Mouse (Mus musculus) embryonic fibroblast, embryonic 13.5 days (primary cell): ENCODE data around the gene Sh2d3c. TPM values are rescaled to one million over a fixed set of nuclear protein-coding genes. Genes with fewer than 3 reads are reported as not detected.

ENCODE experiments used
- H3K27ac ChIP-seq: 2 replicates; pipeline ENCODE4 v1.5.1; 2012; ENCODE audit warnings: low read length, control low read depth, inconsistent platforms; ENCODE audit not compliant: insufficient read depth
- H3K4me1 ChIP-seq: 2 replicates; pipeline ENCODE4 v1.6.1; 2011; ENCODE audit warnings: low read length; ENCODE audit not compliant: control insufficient read depth, insufficient read depth
- H3K4me3 ChIP-seq: 2 replicates; pipeline ENCODE4 v1.5.1; 2011; ENCODE audit warnings: mild to moderate bottlenecking, control low read depth, low read length; ENCODE audit not compliant: insufficient read depth
- CTCF ChIP-seq: IDR thresholded peaks from 2 replicates; pipeline ENCODE4 v1.5.1; 2011; ENCODE audit warnings: mild to moderate bottlenecking, control low read depth, low read length, moderate library complexity, borderline replicate concordance; ENCODE audit not compliant: insufficient read depth
- POLR2A ChIP-seq: IDR thresholded peaks from 2 replicates; pipeline ENCODE4 v1.6.1; 2011; ENCODE audit warnings: low read depth, mild to moderate bottlenecking, control low read depth, low read length, moderate library complexity
- polyA plus RNA-seq: library from polyadenylated mRNA; stranded (reverse); fragments of >200 nt; gene quantifications from 2 replicates; pipeline ENCODE4 v1.2.4, GENCODE M21; 2011; ENCODE audit warnings: low read depth; ENCODE audit not compliant: missing spikeins, insufficient read length

Gene Sh2d3c
- polyA plus RNA-seq, 1 experiment: 2.6 TPM

- H3K4me1 ChIP-seq: no peaks in the 10 kb centered on the region
- peak overlapping the region; percentile 10 for H3K4me3 ChIP-seq
- H3K27ac ChIP-seq: no peak overlapping the region
- no peak for TF ChIP-seq CTCF
- peak; percentile 61 for TF ChIP-seq POLR2A
Observed at GRCm38 (mm10) chr2:32750887-32751664, 30.2 kb downstream of the Sh2d3c start.

GRCm38 (mm10) chr2:32751665-32752033, 30.8 kb downstream of the Sh2d3c start:
- TF ChIP-seq POLR2A (no peak), CTCF (no peak)
- Histone ChIP-seq H3K27ac (no peak overlapping the region), H3K4me1 (no peaks in the 10 kb centered on the region), H3K4me3 (peak overlapping the region; percentile 10; the same call in 1 of the 2 replicates)

GRCm38 (mm10) chr2:32752181-32752580, 31.3 kb downstream of the Sh2d3c start:
- Histone ChIP-seq H3K4me1 (no peaks in the 10 kb centered on the region), H3K27ac (no peak overlapping the region), H3K4me3 (no peak overlapping the region)
- TF ChIP-seq POLR2A (no peak), CTCF (peak; percentile 12; the same call in 1 of the 2 replicates)

- no peaks in the 10 kb centered on the region for H3K4me1 ChIP-seq
- no peak overlapping the region for H3K4me3 ChIP-seq
- no peak overlapping the region for H3K27ac ChIP-seq
- TF ChIP-seq CTCF: no peak
- TF ChIP-seq POLR2A: no peak
Observed at GRCm38 (mm10) chr2:32756674-32757055, 35.8 kb downstream of the Sh2d3c start.

GRCm38 (mm10) chr2:32757056-32757845, 36.4 kb downstream of the Sh2d3c start, which contains the start of gene Tor2a:
Gene Tor2a, plus strand, starts transcription at chr2:32757234.
- Histone ChIP-seq H3K4me1 (no peaks in the 10 kb centered on the region), H3K4me3 (peak within 1 kb of the TSS; percentile 62), H3K27ac (peak within 1 kb of the TSS; percentile 78)
- TF ChIP-seq POLR2A (peak; percentile 75), CTCF (peak; percentile 86)

- Histone ChIP-seq H3K4me3 (no peak overlapping the region), H3K27ac (no peak overlapping the region), H3K4me1 (no peaks in the 10 kb centered on the region)
- TF ChIP-seq CTCF: no peak
- TF ChIP-seq POLR2A: no peak
Observed at GRCm38 (mm10) chr2:32758503-32758902, 37.6 kb downstream of the Sh2d3c start.

- Histone ChIP-seq H3K27ac (no peak overlapping the region), H3K4me3 (no peak overlapping the region), H3K4me1 (no peaks in the 10 kb centered on the region)
- TF ChIP-seq CTCF: no peak
- TF ChIP-seq POLR2A: no peak
Observed at GRCm38 (mm10) chr2:32759001-32759400, 38.1 kb downstream of the Sh2d3c start.

- TF ChIP-seq POLR2A: no peak
- no peak for TF ChIP-seq CTCF
- H3K4me1 ChIP-seq: no peaks in the 10 kb centered on the region
- no peak overlapping the region for H3K27ac ChIP-seq
- H3K4me3 ChIP-seq: no peak overlapping the region
Observed at GRCm38 (mm10) chr2:32761361-32761760, 40.5 kb downstream of the Sh2d3c start.

- H3K4me1 ChIP-seq: no peaks in the 10 kb centered on the region
- TF ChIP-seq CTCF (no peak), POLR2A (no peak)
- H3K4me3 ChIP-seq: no peak overlapping the region
- H3K27ac ChIP-seq: no peak overlapping the region
Observed at GRCm38 (mm10) chr2:32761859-32762258, 41.0 kb downstream of the Sh2d3c start.

GRCm38 (mm10) chr2:32763353-32763752, 42.5 kb downstream of the Sh2d3c start:
- H3K4me3 ChIP-seq: no peak overlapping the region
- TF ChIP-seq CTCF (no peak; the same call in 1 of the 2 replicates), POLR2A (no peak)
- no peaks in the 10 kb centered on the region for H3K4me1 ChIP-seq
- no peak overlapping the region for H3K27ac ChIP-seq
